8 mouse cellular contexts compared by ENCODE assay signal in the genomic region with DNA sequence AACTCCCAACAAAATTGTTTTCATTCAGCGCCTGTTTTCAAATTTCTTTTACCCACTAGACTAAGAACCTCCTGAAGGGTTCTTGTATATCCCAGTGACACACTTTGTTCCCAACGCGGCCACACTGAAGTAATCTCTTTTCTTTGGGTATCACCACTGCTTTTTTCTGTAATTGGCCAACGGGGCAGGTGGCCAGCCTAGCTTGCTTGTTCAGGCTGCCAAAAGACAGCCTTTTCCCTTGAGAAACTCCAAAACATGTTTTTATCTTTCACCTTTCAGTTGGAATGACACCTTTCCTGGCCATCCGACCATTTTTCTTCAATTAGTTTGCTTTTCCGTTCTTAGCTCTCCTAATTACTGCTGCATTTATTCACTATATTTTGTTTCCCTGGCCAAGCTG. TPM values are rescaled to one million over a fixed set of nuclear protein-coding genes. Genes with fewer than 3 reads are reported as not detected.
DNase-seq lines count a peak whose midpoint lies in the region; ATAC-seq and TF ChIP-seq lines count a peak whose summit lies in the region.

No protein-coding gene starts in this region.

- H3K4me3 ChIP-seq in heart, embryonic 12.5 days: peak overlapping the region; percentile 87; the same call in 1 of the 2 replicates
- peak overlapping the region; percentile 17; the same call in 1 of the 2 replicates for H3K4me3 ChIP-seq in ES-Bruce4 (ENCODE audit: low read depth, low read length)
- H3K4me3 ChIP-seq in forebrain, embryonic 14.5 days (ENCODE audit: low read depth, low read length): peak overlapping the region; percentile 48
- H3K4me3 ChIP-seq in liver, postnatal 0 days (ENCODE audit: low read depth, low read length): peak overlapping the region; percentile 64

- TF ChIP-seq POLR2A in ES-Bruce4 (IDR thresholded peaks at IDR 0.05; ENCODE audit: insufficient read depth, low read length): no peak

- H3K9ac ChIP-seq in heart, embryonic 12.5 days: no peak overlapping the region
- no peak overlapping the region for H3K9ac ChIP-seq in ES-Bruce4 (ENCODE audit: low read depth, poor library complexity, severe bottlenecking)
- no peak overlapping the region for H3K9ac ChIP-seq in forebrain, embryonic 14.5 days (ENCODE audit: low read length)
- peak overlapping the region; percentile 38; the same call in 1 of the 2 replicates for H3K9ac ChIP-seq in liver, postnatal 0 days (replicated peaks)

- no peak for DNase-seq in heart, postnatal 4 days
- peak; percentile 22 for DNase-seq in forebrain, embryonic 14.5 days (ENCODE audit: low spot score)
- no peak for DNase-seq in liver, postnatal 0 days
- DNase-seq in urinary bladder, postnatal 25 days (ENCODE audit: low spot score): no peak
- no peak for DNase-seq in spleen, postnatal 4 days (ENCODE audit: low spot score in 2 of 2)

- 66% methylated on average over 6 of the region's 6 CpGs for WGBS in heart, embryonic 12.5 days
- 24% methylated on average over 6 of the region's 6 CpGs for WGBS in forebrain, embryonic 14.5 days
- 51% methylated on average over 6 of the region's 6 CpGs for WGBS in liver, postnatal 0 days (ENCODE audit: insufficient replicate concordance)

- H3K36me3 ChIP-seq in heart, embryonic 12.5 days: no peaks in the 10 kb centered on the region
- no peaks in the 10 kb centered on the region for H3K36me3 ChIP-seq in ES-Bruce4 (ENCODE audit: control insufficient read depth, insufficient read depth, low read length, poor library complexity, severe bottlenecking)
- no peaks in the 10 kb centered on the region for H3K36me3 ChIP-seq in forebrain, embryonic 14.5 days (ENCODE audit: control insufficient read depth, insufficient read depth, low read length)
- H3K36me3 ChIP-seq in liver, postnatal 0 days (replicated peaks; ENCODE audit: insufficient read depth, low read length): no peaks in the 10 kb centered on the region

- peaks cover 21% of the 10 kb centered on the region for H3K4me1 ChIP-seq in heart, embryonic 12.5 days (replicated peaks)
- H3K4me1 ChIP-seq in ES-Bruce4 (ENCODE audit: control insufficient read depth, insufficient read depth, low read length): no peaks in the 10 kb centered on the region
- H3K4me1 ChIP-seq in forebrain, embryonic 14.5 days (ENCODE audit: control insufficient read depth, insufficient read depth, low read length): peaks cover 11% of the 10 kb centered on the region; the same call in 1 of the 2 replicates
- H3K4me1 ChIP-seq in liver, postnatal 0 days (ENCODE audit: insufficient read depth): peaks cover 16% of the 10 kb centered on the region

- peak overlapping the region; percentile 75 for H3K4me2 ChIP-seq in heart, embryonic 12.5 days
- peak overlapping the region; percentile 68 for H3K4me2 ChIP-seq in forebrain, embryonic 14.5 days (ENCODE audit: low read length)
- peak overlapping the region; percentile 96 for H3K4me2 ChIP-seq in liver, postnatal 0 days (ENCODE audit: low read depth, low read length)

- no peak for TF ChIP-seq CTCF in ES-Bruce4 (IDR thresholded peaks at IDR 0.05; ENCODE audit: low read depth, low read length)
- no peak for TF ChIP-seq CTCF in liver, postnatal 0 days (IDR thresholded peaks at IDR 0.05; ENCODE audit: low read depth)

- ATAC-seq in heart, embryonic 12.5 days (ENCODE audit: insufficient number of reproducible peaks, low FRiP score): no peak
- 0 out of 2 replicates have a peak, but pooled peaks have one; percentile 1 for ATAC-seq in forebrain, embryonic 14.5 days
- no peak for ATAC-seq in liver, postnatal 0 days
- ATAC-seq in megakaryocyte-erythroid progenitor cell, adult 5-6 weeks (replicated peaks; ENCODE audit: low FRiP score, low TSS enrichment, poor library complexity, severe bottlenecking): no peak

- H3K27ac ChIP-seq in heart, embryonic 12.5 days (ENCODE audit: poor library complexity, severe bottlenecking): peak overlapping the region; percentile 55
- H3K27ac ChIP-seq in ES-Bruce4 (ENCODE audit: insufficient read depth, low read length): no peak overlapping the region
- no peak overlapping the region for H3K27ac ChIP-seq in forebrain, embryonic 14.5 days (ENCODE audit: low read depth, low read length)
- H3K27ac ChIP-seq in liver, postnatal 0 days (ENCODE audit: low read depth): peak overlapping the region; percentile 44; the same call in 1 of the 2 replicates

- H3K27me3 ChIP-seq in heart, embryonic 12.5 days (replicated peaks): no peaks in the 10 kb centered on the region
- H3K27me3 ChIP-seq in ES-Bruce4 (ENCODE audit: control insufficient read depth, insufficient read depth, low read length, poor library complexity, severe bottlenecking): no peaks in the 10 kb centered on the region
- H3K27me3 ChIP-seq in forebrain, embryonic 14.5 days (replicated peaks; ENCODE audit: control insufficient read depth, insufficient read depth, low read length): no peaks in the 10 kb centered on the region
- no peaks in the 10 kb centered on the region for H3K27me3 ChIP-seq in liver, postnatal 0 days (ENCODE audit: insufficient read depth, low read length)

- no peak for TF ChIP-seq EP300 in ES-Bruce4 (IDR thresholded peaks at IDR 0.05; ENCODE audit: insufficient read depth, low read depth, low read length)
- TF ChIP-seq EP300 in liver, postnatal 0 days (IDR thresholded peaks at IDR 0.05; ENCODE audit: low read depth): no peak

- H3K9me3 ChIP-seq in heart, embryonic 12.5 days (replicated peaks): no peaks in the 10 kb centered on the region
- H3K9me3 ChIP-seq in ES-Bruce4 (replicated peaks; ENCODE audit: control insufficient read depth, insufficient read depth, low read length, poor library complexity, severe bottlenecking): no peaks in the 10 kb centered on the region
- no peaks in the 10 kb centered on the region for H3K9me3 ChIP-seq in forebrain, embryonic 14.5 days (replicated peaks; ENCODE audit: control insufficient read depth, low read length)
- no peaks in the 10 kb centered on the region for H3K9me3 ChIP-seq in liver, postnatal 0 days (ENCODE audit: low read length)

RNA-seq across cellular contexts. Expression of gene Nup93, which starts 0.5 kb away (rescaled TPM):
- polyA plus RNA-seq in heart, embryonic 12.5 days (2016; fragmentation: Nextera tagmentation; extraction: Ambion mirVana): 71.6 and 73.6 TPM in 2 replicates
- 10 to 100 TPM; 45.1 to 52.7 TPM for total RNA-seq in heart, postnatal 4 days (2021)
- polyA plus RNA-seq in ES-Bruce4 (2011; ENCODE audit: insufficient read depth, insufficient read length, low read depth, missing spikeins): 104 and 106 TPM in 2 replicates
- 65.2 and 72.6 TPM in 2 replicates for polyA plus RNA-seq in forebrain, embryonic 14.5 days (2014; fragmentation: Nextera tagmentation; extraction: Ambion mirVana)
- 13.4 and 18.2 TPM in 2 replicates for polyA plus RNA-seq in liver, postnatal 0 days (2015; fragmentation: Nextera tagmentation; extraction: Ambion mirVana)
- total RNA-seq in megakaryocyte-erythroid progenitor cell, adult 5-6 weeks (2014; fragmentation: Nextera tagmentation): 66.6 and 86.4 TPM in 2 replicates
- total RNA-seq in megakaryocyte-erythroid progenitor cell, adult 5-6 weeks (2017): 55.1 and 69.6 TPM in 2 replicates

RNA-seq across cellular contexts. Expression of gene Mt1, which starts 34.9 kb away (rescaled TPM):
- polyA plus RNA-seq in heart, embryonic 12.5 days (2016; fragmentation: Nextera tagmentation; extraction: Ambion mirVana): 129 and 209 TPM in 2 replicates
- total RNA-seq in heart, postnatal 4 days (2021): 100 to 1,000 TPM; 168 to 174 TPM
- polyA plus RNA-seq in ES-Bruce4 (2011; ENCODE audit: insufficient read depth, insufficient read length, low read depth, missing spikeins): 867 and 876 TPM in 2 replicates
- polyA plus RNA-seq in forebrain, embryonic 14.5 days (2014; fragmentation: Nextera tagmentation; extraction: Ambion mirVana): 77.2 and 110 TPM in 2 replicates
- 2,663 and 3,863 TPM in 2 replicates for polyA plus RNA-seq in liver, postnatal 0 days (2015; fragmentation: Nextera tagmentation; extraction: Ambion mirVana)
- total RNA-seq in megakaryocyte-erythroid progenitor cell, adult 5-6 weeks (2014; fragmentation: Nextera tagmentation): 524 and 583 TPM in 2 replicates
- 648 and 717 TPM in 2 replicates for total RNA-seq in megakaryocyte-erythroid progenitor cell, adult 5-6 weeks (2017)

RNA-seq across cellular contexts. Expression of gene Mt2, which starts 41.4 kb away (rescaled TPM):
- polyA plus RNA-seq in heart, embryonic 12.5 days (2016; fragmentation: Nextera tagmentation; extraction: Ambion mirVana): 23.6 and 39.2 TPM in 2 replicates
- 10 to 100 TPM; 35.5 to 37.4 TPM for total RNA-seq in heart, postnatal 4 days (2021)
- polyA plus RNA-seq in ES-Bruce4 (2011; ENCODE audit: insufficient read depth, insufficient read length, low read depth, missing spikeins): 1,296 and 1,384 TPM in 2 replicates
- 29.4 and 47.5 TPM in 2 replicates for polyA plus RNA-seq in forebrain, embryonic 14.5 days (2014; fragmentation: Nextera tagmentation; extraction: Ambion mirVana)
- polyA plus RNA-seq in liver, postnatal 0 days (2015; fragmentation: Nextera tagmentation; extraction: Ambion mirVana): 507 and 771 TPM in 2 replicates
- 352 and 428 TPM in 2 replicates for total RNA-seq in megakaryocyte-erythroid progenitor cell, adult 5-6 weeks (2014; fragmentation: Nextera tagmentation)
- total RNA-seq in megakaryocyte-erythroid progenitor cell, adult 5-6 weeks (2017): 400 TPM in 2 replicates

Comparison
In these comparisons a context has a peak if more than half of its experiments do, and no peak if none do; other contexts are left out.
1. H3K27ac ChIP-seq: peak in heart, embryonic 12.5 days (single experiment) and liver, postnatal 0 days (single experiment); none in ES-Bruce4 (single experiment) and forebrain, embryonic 14.5 days (single experiment).
2. H3K4me3 ChIP-seq: peak in every context shown above with its lines; median percentile 87 in heart, embryonic 12.5 days; 64 in liver, postnatal 0 days; 48 in forebrain, embryonic 14.5 days; 17 in ES-Bruce4.
3. RNA of gene Mt2, which starts 41.4 kb away (polyA plus RNA-seq): 1,296 to 1,384 TPM in ES-Bruce4 and 507 to 771 TPM in liver, postnatal 0 days; 29.4 to 47.5 TPM in forebrain, embryonic 14.5 days and 23.6 to 39.2 TPM in heart, embryonic 12.5 days; every median in the first group is over 10 times any median in the second.
4. Peak in every context shown above with its lines, with median percentiles within 50 percentile points of each other: H3K4me2 ChIP-seq.